Mouse (Mus musculus): Measurements from ENCODE around the gene Slc39a11. TPM values are rescaled to one million over a fixed set of nuclear protein-coding genes. Genes with fewer than 3 reads are reported as not detected.

Slc39a11 gene
- total RNA-seq (2021), result 1 to 10 TPM; 1.8 to 3.1 TPM
- long read RNA-seq, experiment 1, result 0 reads
- long read RNA-seq, experiment 2, partial matches to known transcripts, result 0 of 8 reads
- long read RNA-seq, experiment 2, other reads (novel, unspliced or antisense), result 5 of 8 reads

DNA sequence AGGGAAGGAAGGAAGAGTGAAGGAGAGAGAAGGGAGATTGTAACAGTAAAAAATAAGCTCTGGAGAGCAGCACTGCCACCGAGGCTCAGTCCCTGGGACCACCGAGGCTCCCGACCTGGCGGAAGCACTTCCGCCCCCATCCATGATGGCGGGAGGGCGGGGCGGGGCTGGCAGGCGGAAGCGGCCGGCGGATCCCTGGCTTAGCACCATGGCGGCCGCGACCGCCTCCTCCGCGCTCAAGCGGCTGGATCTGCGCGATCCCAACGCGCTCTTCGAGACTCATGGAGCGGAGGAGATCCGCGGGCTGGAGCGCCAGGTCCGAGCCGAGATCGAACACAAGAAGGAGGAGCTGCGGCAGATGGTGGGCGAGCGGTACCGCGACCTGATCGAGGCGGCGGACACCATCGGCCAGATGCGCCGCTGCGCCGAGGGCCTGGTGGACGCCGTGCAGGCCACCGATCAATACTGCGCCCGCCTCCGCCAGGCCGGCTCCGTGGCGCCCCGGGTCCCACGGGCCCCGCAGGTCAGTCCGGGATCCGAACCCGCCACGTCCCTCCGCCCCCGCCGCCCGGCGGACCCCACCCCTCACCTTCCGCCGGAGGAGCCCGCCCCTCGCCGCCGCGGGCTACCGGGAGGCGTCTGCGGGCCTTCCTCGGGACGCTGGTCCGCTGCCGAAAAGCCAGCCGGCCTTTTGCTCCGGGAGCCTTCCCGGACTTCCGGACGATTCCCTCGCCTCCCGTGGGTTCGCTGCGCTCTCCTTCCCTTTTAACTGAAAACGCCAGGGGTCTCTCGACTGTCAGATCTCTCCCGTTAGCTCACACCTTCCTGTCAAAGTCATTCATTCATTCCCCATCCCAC, at the start of gene Slc39a11:
Gene Slc39a11, minus strand, starts transcription at position 727 of the 858 bp plus-strand sequence.
- peak; percentile 71 for DNase-seq

DNA sequence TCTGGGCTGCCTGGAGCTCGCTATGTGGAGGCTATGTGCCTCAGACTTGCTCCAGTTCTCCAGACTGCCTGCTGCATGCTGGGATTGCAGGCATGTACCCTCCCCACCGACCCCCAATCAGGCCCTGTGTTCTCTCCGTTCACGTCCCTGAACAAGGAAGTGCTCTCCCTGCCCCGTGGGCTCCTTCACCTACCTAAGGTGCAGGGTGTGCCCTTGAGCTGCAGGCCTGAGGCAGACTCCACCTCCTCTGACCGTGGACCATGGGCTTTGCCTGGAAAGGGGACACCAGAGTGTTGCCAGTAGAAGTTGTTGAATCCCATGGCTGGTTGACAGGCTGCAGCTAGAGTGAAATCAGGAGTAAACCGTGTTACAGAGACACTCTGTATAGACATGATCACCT, 49.8 kb upstream of the Slc39a11 start:
- DNase-seq, result no peak

DNA sequence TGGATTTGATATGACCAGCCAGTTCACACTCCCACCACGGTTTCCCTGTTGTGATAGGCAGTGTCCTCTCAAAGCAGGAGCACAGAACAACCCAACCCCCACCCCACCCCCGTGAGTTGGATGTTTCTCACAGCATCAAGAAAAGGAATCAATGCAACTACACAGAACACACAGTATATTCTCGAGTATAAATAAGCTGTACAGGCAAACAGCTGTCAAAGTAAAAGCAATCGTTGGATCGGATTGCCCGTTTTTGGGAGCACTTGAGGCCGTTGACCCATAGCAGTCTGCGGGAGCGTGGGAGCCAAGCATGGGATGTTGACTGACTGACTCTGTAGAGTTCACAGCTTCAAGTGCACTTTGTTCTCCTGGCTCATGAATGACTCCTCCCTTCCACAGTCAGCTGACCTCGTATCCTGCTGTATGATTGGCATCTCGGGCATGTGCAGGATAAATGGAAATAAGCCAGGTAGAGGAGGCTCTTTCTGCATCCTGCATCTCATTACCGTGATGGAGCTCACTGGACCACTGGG, 48.2 kb upstream of the Slc39a11 start:
- DNase-seq, result no peak

DNA sequence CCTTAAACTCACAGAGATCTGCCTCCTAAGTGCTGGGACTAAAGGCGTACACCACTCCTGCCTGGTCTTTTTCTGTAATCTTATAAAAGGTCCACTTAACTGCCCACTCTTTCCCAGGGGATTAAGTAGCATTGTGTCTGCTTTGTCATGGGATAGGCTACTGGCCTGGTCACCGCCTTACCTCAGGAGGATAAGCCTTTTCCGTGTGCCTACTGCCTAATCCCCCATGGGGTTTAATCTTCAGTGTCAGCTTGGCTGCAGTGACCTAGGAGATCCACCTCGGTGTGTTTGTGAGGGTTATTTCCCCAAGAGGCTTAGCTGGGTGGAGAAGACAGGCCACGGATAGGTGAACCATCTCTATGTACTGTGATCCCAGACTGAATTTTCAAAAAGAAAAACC, 47.7 kb upstream of the Slc39a11 start:
- DNase-seq, result no peak

DNA sequence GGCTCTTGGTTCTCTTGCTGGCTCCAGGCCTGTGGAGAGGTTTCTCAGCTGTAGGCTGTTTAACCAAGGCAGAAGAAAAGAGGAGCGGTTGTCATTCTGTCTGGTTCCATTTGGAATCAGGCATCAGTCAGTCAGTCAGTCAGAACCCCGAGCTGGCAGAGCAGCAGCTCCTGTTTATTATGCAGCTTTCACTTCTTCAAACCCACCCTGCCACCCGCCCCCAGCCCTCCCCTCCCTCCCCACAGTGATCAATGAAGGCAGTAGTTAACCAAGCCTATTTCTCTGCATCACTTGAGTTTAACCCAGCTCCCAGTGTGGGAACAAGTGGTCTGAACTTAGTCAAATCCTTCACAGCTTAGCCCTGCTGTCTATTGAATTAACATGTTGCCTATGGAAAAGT, 42.0 kb upstream of the Slc39a11 start:
- DNase-seq, result no peak

DNA sequence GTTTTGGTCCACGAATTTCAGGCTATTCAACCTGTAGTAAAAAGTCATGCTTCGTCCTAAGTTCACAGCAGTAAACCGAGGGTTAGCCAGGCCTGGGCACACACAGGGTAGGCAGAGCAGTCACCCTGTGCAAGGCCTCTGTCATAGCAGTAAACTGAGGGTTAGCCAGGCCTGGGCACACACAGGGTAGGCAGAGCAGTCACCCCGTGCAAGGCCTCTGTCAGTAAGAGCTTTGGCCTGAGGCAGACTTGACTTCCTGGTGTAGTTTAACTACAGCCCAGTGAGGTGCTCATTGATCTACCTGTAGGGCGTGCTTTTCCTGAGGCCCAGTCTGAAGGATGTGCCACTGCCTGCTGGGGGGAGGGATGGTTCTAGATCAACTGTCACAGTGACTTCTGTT, 41.4 kb upstream of the Slc39a11 start:
- DNase-seq, result no peak

DNA sequence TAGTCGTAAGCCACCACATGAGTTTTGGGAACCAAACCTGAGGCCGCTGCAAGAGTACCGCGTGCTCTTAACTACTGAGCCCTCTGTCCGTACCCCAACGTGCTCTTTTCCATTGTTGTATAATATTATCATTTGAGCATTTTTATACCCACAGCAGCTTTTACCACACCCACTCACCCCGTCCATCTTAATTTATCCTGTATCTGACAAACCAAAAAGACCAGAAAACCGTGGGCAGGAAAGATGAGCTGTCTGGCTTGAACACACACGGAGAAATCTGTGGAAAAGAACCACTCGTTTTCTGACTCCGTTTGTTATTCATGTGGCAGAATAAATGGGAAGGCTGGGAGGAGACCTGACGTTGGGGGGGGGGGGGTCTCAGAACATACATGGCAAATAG, 40.6 kb upstream of the Slc39a11 start:
- no peak for DNase-seq

DNA sequence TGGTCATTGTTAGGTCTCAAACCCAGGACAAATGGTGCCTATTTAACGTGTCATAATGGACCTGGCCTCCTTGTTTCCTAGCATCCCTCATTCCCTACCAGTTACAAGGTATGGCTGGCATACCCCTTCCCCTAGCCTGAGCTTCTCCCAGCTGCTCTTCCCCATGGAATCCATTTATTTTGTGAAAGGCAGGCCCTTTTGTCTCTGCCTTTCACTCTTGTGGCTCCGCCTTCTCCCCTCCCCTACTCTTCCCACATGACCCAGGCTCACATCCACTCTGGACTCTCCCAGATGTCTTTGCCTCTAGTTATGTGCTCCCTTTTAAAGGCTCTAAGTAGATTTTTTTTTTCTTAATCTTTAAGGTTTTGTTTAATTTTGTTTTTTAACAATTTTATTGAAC, 37.2 kb upstream of the Slc39a11 start:
- DNase-seq, result no peak

DNA sequence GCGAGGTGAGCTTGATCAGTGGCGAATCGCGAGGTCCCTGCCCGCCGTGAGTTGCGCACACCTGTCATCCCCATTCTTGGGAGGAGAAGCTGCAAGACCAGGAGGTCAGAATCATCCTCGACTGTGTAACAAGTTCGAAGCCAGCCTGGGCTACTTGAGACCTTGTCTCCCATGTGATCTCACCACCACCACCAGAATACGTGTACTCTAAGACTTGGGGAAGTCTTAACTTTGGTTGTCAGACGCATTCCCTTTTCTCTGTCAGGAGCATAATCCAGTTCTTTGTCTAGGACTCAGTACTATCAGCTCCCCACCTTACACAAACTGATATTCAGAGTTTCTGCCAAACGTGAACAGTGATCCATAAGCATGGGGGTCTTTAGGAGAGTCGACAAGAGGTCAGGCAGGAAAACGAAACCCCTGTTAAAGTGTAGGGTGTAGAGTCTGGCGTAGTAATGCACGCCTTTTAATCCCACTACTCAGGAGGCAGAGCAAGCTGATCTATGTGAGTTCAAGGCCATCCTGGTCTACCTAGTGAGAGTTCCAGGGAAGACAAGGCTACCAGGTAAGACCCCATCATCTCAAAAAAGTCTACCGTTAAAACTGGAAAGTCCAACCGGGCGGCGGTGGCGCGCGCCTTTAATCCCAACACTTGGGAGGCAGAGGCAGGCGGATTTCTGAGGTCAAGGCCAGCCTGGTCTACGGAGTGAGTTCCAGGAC, 35.0 kb upstream of the Slc39a11 start:
- DNase-seq, result no peak

DNA sequence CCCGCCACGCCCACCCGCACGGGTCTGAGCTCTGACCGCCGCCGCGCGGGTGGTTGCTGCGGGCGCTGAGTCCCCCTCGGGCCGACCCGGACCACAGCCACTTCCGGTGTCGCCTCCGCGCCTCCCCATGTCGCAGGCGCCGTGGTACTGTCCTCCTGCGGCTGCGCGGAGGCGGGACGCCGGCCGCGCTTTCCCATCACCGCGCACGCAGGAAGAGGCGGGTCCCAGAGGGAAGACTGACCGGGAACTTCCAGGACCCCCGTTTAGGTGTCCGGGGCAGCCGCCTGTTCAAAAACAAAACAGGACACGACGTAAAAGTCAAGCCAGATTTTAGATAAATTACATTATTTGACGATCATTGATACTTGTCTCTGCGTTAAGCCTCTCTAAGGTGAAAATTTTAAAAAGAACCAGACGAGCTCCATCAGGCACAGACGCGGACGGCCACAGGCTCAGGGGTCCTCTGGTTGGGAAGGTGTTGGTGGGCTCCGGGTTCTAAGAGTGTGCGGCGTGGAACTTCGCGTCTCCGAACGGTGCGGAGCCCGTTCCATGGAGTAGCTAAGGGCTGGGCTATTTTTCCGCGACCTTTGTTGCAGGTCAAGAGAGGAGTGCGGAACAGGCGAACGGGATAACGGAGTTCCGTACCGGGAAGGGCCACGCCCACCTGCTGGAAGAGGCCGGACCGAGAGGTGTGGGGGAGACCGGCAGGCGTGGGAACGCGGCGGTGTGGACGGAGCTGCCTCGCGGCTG, 34.3 kb upstream of the Slc39a11 start, which contains the start of the genes Fam104a and D11Wsu47e:
Gene Fam104a, minus strand, starts transcription at position 199 of the 750 bp plus-strand sequence.
Gene D11Wsu47e, plus strand, starts transcription at position 456 of the 750 bp plus-strand sequence.
- peak; percentile 95 for DNase-seq

DNA sequence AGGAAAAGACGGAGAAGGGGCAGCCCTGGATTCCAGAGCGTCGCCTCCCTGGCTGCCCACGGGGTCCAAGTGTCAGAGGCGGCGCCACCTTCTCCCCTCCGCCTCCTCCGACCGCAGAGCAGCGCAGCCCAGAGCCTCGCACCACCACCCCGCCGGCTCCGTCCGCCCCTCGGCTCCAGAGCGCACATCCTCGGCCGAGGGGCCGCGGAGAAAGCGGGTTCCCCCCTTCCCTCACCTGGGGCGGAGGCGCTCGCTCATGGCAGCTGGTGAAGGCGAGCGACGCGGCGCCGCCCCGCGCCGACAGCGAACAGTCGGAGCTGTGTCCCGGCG, 33.7 kb upstream of the Slc39a11 start:
- no peak for DNase-seq

DNA sequence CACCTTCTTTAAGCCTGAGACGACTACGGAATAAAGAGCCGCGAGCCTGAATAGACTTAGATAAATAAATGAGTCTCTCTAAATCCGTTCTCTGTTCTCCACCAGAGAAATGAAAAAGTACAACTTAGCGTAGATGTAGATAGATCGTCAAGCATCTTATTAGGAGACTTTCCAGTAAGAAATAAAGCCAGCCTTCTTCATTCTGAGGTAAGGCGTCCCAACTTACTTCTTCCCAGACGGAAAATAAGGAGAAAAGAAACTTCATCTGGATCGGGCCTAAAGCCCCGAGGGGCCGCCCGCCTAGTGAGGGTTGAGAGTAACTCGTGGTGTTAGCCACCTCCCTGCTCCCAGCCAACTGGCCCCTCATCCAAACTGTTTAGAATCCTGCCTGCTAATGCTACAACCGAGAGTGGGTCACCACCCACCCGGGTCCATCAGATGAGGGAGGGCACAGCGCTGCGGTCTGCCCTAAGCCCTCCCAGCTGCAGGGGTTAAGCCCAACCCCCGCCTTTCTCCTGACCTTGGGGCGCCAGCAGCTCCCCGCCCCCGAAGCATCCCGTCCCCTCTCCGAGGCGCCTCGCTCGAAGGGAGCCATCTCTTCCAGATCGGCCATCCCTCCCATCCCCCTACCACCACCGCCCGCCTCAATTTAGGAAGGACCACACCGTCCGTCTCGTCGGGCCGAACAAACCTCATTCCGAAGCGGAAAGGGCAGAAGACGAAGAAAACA, 33.2 kb upstream of the Slc39a11 start:
- peak; percentile 40 for DNase-seq

DNA sequence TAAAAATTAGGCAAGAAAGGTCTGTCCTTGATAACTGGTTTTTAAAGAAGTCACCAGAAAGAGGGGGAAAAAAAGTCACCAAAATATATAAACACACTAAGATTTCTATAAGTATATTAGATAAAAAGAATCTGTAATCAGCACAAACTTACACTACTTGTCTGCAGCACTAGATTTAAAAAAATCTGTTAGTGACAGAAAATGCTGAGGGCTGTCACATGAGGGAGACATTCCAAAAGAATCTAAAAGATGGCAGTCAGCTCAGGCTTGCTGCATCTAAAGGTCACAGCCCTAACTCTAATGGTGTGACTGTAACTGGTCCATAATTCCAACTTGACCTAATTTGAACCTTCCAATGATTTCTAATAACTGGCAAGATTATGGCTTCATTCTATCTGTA, 32.1 kb upstream of the Slc39a11 start:
- DNase-seq, result no peak

DNA sequence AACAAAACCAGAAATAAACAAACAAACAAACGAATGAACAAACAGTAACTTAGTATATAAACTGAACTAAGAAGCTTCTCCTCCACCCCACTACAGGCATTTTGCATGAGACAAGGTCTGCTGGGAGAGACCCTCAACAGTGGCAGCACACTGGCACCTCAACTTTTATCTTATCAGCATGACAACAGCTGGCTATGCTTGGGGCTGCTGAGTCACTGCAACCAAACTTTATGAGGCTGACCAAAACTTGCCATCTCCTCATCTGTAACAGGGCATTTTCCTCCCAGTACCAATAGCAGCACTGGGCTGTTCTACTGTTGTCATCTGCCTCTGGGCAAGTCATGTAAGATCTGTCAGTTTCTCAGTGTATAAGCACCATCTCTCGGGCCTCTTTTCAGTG, 31.1 kb upstream of the Slc39a11 start:
- DNase-seq, result no peak

DNA sequence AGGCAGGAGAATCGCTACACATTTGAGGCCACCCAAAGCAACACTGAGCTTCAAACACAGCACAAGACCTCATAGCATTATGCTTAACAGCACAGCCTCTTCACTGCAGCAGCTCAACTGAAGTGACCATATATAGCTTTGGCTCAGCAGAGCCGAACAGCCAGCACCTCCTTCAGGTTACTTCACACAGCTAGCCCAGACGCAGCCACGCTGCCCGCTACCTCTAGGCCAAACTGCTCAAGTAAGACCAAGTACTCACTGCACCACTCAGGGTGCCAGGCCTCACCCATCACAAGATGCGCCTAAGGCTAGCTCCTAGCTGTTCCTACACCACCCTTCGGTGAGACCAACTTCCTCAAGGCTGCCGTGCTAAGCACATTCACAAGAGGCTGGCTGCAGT, 28.5 kb upstream of the Slc39a11 start:
- DNase-seq, result peak; percentile 35

DNA sequence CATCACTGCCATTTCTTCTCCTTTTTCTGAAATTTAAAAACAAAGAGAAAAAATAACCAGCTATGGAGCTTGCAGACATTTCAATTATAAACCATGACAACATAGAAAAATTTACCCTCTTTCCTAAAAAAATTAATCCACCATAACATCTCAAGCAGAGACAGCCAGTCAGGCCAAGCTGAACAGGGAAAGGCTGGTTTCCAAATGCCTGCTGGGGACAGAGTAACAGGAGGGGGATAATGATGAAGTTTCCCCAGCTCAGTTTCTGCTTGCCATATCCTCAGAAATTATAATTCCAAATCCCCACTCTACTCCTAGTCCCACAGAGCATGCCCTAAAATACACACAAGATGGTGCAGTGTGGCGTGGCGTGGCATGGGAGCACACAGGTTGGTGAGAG, 27.5 kb upstream of the Slc39a11 start:
- no peak for DNase-seq

DNA sequence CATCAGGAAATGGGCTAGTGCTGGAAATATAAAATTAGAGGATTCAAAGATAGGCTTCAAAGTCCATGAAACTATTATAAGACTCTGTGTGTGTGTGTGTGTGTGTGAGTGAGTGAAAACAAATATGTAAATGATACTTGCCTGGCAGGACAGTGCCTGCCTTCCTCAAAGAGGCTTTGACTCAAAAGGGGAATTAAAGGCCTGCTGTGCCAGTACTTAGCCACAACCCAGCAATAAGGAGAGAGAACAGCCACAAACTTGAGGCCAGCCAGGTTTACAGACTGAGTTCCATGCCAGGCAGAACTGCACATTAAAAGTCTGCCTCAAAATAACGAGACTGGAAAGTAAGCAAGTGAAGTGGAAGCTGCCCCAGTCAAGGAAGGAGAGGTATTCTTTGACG, 27.0 kb upstream of the Slc39a11 start:
- no peak for DNase-seq

DNA sequence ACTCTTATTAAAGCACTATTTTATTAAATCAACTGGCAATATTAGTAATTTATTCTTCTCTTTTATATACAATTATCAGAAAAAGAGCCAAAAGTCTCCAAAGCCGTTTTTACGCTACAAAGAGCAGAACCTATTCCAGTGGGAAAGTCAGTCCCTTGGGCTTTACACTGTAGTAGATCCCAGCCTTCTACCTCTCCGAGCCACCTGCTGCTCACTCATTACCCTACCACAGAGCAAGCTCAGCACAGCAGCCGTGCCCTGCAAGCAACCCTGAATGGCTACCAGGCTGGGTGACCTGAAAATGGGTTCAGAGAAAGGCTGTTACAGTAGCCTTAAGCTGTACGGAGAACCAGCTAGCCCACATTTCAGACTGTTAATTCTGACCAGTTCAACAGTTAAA, 24.7 kb upstream of the Slc39a11 start:
- no peak for DNase-seq

DNA sequence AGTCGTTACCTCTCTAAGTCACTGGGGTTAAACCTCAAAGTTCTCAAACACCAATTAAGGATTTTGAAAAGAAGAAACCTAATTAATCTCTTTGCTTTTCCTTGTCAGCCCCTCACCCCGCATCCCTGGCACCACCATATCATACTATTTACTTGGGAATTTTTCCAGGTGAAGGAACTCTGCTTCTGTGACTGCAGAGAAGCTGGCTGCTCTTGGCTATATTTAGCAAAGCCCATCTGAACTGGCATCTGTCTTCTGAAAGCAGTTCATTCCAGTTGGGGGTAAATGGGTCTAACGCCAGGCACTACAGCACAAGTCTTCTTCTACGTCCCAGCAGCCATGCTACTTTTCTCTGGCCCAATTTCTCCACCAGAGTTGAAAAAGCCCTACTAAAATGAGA, 23.7 kb upstream of the Slc39a11 start:
- no peak for DNase-seq

DNA sequence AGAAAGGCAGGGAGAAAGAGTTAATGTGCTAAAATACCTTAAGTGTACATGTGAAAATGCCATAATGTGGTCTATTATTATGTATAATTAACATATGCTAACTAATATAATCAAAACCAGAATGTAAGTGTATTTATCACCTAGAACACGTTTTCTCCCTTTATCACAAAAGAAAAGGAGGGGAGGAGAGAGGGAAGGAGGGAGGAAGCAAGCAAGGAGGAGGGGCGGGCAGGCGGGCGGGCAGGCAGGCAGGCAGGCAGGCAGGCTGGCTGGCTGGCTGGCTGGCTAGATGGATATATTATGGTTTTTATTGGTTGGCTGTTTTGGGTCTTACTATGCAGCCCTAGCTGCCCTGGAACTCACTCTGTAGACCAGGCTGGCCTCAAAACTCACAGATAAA, 19.8 kb upstream of the Slc39a11 start:
- DNase-seq, result no peak

DNA sequence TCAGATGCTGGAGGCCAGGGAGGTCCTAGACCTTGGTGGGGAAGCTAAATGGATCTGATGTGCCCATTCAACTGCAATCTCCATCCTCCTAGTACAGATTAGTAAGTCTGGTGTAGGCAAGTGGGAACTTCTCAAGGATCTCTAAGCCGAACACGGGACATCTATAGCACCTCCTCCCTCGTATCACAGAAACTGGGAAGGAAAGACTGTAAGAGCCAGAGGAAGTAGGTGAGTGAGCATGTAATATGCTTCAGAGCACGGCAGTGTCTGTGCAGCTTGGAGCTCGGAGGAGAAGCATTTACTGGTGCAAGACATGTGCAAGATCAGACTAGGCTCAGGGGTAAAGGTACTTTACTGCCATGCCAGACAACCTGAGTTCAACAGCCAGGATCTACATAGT, 19.0 kb upstream of the Slc39a11 start:
- DNase-seq, result no peak

DNA sequence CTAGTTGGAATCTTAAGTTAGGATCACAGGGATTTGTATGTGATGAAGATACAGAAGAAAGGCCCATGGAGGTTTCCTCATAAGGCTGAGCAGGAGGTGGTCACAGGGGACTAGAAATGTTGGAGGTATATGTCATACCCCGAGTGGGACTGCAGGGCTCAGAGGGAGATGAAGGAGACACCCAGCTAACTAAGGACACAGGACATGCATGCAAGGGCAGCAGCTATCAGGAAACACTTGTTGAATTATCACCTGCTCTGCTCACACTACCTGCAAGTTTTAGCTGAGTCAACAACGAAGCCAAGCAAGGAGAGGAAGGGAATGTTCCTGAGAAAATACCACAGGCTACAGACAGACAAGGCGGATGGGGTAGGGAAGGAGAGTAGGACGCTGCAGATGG, 17.8 kb upstream of the Slc39a11 start:
- DNase-seq, result no peak

Data from gastrocnemius, postnatal 25 days (tissue).